ENCODE assay signal across 7 mouse cellular contexts in the genomic region with DNA sequence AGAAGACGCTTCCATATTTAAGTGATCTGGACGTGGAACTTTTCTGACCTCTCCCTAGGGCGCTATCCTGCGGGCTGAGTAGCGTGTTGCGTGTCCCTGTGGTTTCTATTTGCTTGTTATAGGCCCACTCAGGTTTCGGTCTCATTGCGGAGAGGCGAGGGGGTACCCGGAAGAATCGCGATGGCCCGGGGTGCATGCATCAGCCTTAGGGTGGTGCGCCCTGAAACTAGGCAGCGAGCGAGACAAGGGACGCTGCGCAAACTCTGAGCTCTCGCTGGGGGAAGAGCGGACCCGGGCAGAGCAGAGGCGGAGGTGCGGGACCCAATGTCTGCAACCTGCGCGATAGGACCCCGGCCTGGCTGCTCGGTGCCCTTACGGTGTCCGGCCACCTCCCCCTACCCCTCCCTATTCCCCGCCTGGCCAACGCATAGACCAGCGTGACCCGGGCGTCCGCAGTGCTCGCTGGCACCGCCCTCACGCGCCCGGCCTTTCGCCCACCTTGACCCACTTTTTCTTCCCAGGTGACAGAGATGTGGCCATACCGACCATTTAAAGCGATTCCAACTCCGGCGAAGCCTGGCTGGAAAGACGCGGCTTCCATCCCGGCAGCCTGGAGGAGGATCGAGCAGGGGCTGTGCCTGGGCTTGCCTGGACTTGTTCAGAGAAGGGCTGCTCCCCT. TPM values are rescaled to one million over a fixed set of nuclear protein-coding genes. Genes with fewer than 3 reads are reported as not detected.
DNase-seq lines count a peak whose midpoint lies in the region; ATAC-seq and TF ChIP-seq lines count a peak whose summit lies in the region.

No protein-coding gene starts in this region.

- no peaks in the 10 kb centered on the region for H3K9me3 ChIP-seq in ES-E14 (ENCODE audit: control insufficient read depth, insufficient read depth, low read depth, low read length)
- H3K9me3 ChIP-seq in forebrain, embryonic 14.5 days (replicated peaks; ENCODE audit: control insufficient read depth, low read length), result no peaks in the 10 kb centered on the region
- H3K9me3 ChIP-seq in kidney, embryonic 14.5 days (ENCODE audit: control insufficient read depth, low read length), result no peaks in the 10 kb centered on the region
- no peaks in the 10 kb centered on the region for H3K9me3 ChIP-seq in midbrain, embryonic 10.5 days (replicated peaks)

- peak overlapping the region; percentile 59 for H3K4me2 ChIP-seq in forebrain, embryonic 14.5 days (ENCODE audit: low read length)
- H3K4me2 ChIP-seq in kidney, embryonic 14.5 days (replicated peaks; ENCODE audit: low read depth, low read length), result peak overlapping the region; percentile 88

- peaks cover 34% of the 10 kb centered on the region for H3K27me3 ChIP-seq in forebrain, embryonic 14.5 days (replicated peaks; ENCODE audit: control insufficient read depth, insufficient read depth, low read length)
- H3K27me3 ChIP-seq in kidney, embryonic 14.5 days (ENCODE audit: control insufficient read depth, insufficient read depth, low read length), result peaks cover 19% of the 10 kb centered on the region
- peaks cover 77% of the 10 kb centered on the region for H3K27me3 ChIP-seq in midbrain, embryonic 10.5 days (ENCODE audit: low read depth, poor library complexity, severe bottlenecking)

- peaks cover 26% of the 10 kb centered on the region for H3K36me3 ChIP-seq in ES-E14 (ENCODE audit: control insufficient read depth, insufficient read depth, low read length, poor library complexity, severe bottlenecking)
- H3K36me3 ChIP-seq in forebrain, embryonic 14.5 days (ENCODE audit: control insufficient read depth, insufficient read depth, low read length), result no peaks in the 10 kb centered on the region
- no peaks in the 10 kb centered on the region for H3K36me3 ChIP-seq in kidney, embryonic 14.5 days (ENCODE audit: control insufficient read depth, insufficient read depth, low read length)
- H3K36me3 ChIP-seq in midbrain, embryonic 10.5 days, result no peaks in the 10 kb centered on the region

- ATAC-seq in forebrain, embryonic 14.5 days, result 0 out of 2 replicates have a peak, but pooled peaks have one; percentile 20
- peak; percentile 69 for ATAC-seq in kidney, embryonic 14.5 days (ENCODE audit: low FRiP score, low TSS enrichment)

- peak; percentile 24 to 33 for DNase-seq in B cell, adult 2 months
- no peak for DNase-seq in ES-E14 (ENCODE audit: low read depth, low spot score)
- peak; percentile 24 for DNase-seq in forebrain, embryonic 14.5 days (ENCODE audit: low spot score)
- DNase-seq in midbrain, embryonic 10.5 days (ENCODE audit: low spot score), result peak; percentile 59
- no peak for DNase-seq in T-cell, adult 2 months (ENCODE audit: low spot score)
- no peak for DNase-seq in urinary bladder, postnatal 10 days (ENCODE audit: low spot score)

- in situ Hi-C loops in ES-E14 (cut with MboI; ENCODE audit: low sequenced_read_pairs in 2 of 2, unreplicated experiment in 2 of 2), result no loop called here

- WGBS in forebrain, embryonic 14.5 days, result under 1% methylated on average over 41 of the region's 49 CpGs
- WGBS in kidney, embryonic 14.5 days, result under 1% methylated on average over 49 of the region's 49 CpGs
- WGBS in midbrain, embryonic 10.5 days, result under 1% methylated on average over 48 of the region's 49 CpGs

- peak overlapping the region; percentile 79 for H3K27ac ChIP-seq in ES-E14 (ENCODE audit: insufficient read depth, low read depth, low read length, poor library complexity, severe bottlenecking)
- H3K27ac ChIP-seq in forebrain, embryonic 14.5 days (ENCODE audit: low read depth, low read length), result no peak overlapping the region
- no peak overlapping the region for H3K27ac ChIP-seq in kidney, embryonic 14.5 days (ENCODE audit: low read depth, low read length)
- peak overlapping the region; percentile 74 for H3K27ac ChIP-seq in midbrain, embryonic 10.5 days (replicated peaks)

- peaks cover 4 to 18% of the 10 kb centered on the region in 2 experiments; a peak in 1 of 4 replicates for H3K4me1 ChIP-seq in ES-E14 (ENCODE audit: control insufficient read depth in 2 of 2, insufficient read depth in 2 of 2, low read length in 2 of 2, poor library complexity in 1 of 2)
- peaks cover 14% of the 10 kb centered on the region for H3K4me1 ChIP-seq in forebrain, embryonic 14.5 days (ENCODE audit: control insufficient read depth, insufficient read depth, low read length)
- H3K4me1 ChIP-seq in kidney, embryonic 14.5 days (ENCODE audit: control insufficient read depth, insufficient read depth, low read length), result peaks cover 3% of the 10 kb centered on the region; the same call in 1 of the 2 replicates
- peaks cover 32% of the 10 kb centered on the region for H3K4me1 ChIP-seq in midbrain, embryonic 10.5 days

- H3K9ac ChIP-seq in ES-E14 (ENCODE audit: insufficient read depth, low read depth, low read length, poor library complexity, severe bottlenecking), result peak overlapping the region; percentile 95
- H3K9ac ChIP-seq in forebrain, embryonic 14.5 days (ENCODE audit: low read length), result peak overlapping the region; percentile 50
- H3K9ac ChIP-seq in kidney, embryonic 14.5 days (ENCODE audit: low read depth, low read length), result peak overlapping the region; percentile 53

- H3K4me3 ChIP-seq in ES-E14 (ENCODE audit: insufficient read depth in 1 of 2, low read depth in 1 of 2, low read length in 2 of 2, poor library complexity in 1 of 2, severe bottlenecking in 1 of 2), result peak overlapping the region; percentile 71 to 81
- H3K4me3 ChIP-seq in forebrain, embryonic 14.5 days (ENCODE audit: low read depth, low read length), result peak overlapping the region; percentile 39
- H3K4me3 ChIP-seq in kidney, embryonic 14.5 days (ENCODE audit: low read length), result peak overlapping the region; percentile 55
- peak overlapping the region; percentile 60 for H3K4me3 ChIP-seq in midbrain, embryonic 10.5 days

TF ChIP-seq in ES-E14, 5 proteins besides CTCF, POLR2A, EP300 and RAD21:
- no peak for TF ChIP-seq MAFK (IDR thresholded peaks at IDR 0.05; ENCODE audit: insufficient read depth, low read depth, low read length)
- TF ChIP-seq ZNF384 (IDR thresholded peaks at IDR 0.05; ENCODE audit: low read depth, low read length), result no peak
- no peak; the same call in 1 of the 2 replicates for TF ChIP-seq HCFC1 (IDR thresholded peaks at IDR 0.05; ENCODE audit: borderline replicate concordance, insufficient read depth, low read length)
- TF ChIP-seq CHD2 (IDR thresholded peaks at IDR 0.05; ENCODE audit: low read depth, low read length), result no peak
- TF ChIP-seq ZC3H11A (IDR thresholded peaks at IDR 0.05; ENCODE audit: borderline replicate concordance, low read depth, low read length), result no peak

RNA-seq across cellular contexts. Expression of gene Gpr157, which starts 38.5 kb away (rescaled TPM):
- 0.58 and 0.71 TPM in 2 replicates for total RNA-seq in ES-E14 (2012; rRNA removed)
- polyA plus RNA-seq in forebrain, embryonic 14.5 days (2014; fragmentation: Nextera tagmentation; extraction: Ambion mirVana), result 0.05 and 0.06 TPM in 2 replicates
- polyA plus RNA-seq in kidney, embryonic 14.5 days (2014; fragmentation: Nextera tagmentation; extraction: Ambion mirVana), result 0.20 and 0.24 TPM in 2 replicates
- polyA plus RNA-seq in midbrain, embryonic 10.5 days (2016; fragmentation: Nextera tagmentation; extraction: Ambion mirVana), result 0.60 and 0.62 TPM in 2 replicates

RNA-seq across cellular contexts. Expression of gene H6pd, which starts 39.8 kb away (rescaled TPM):
- 17.6 and 19.0 TPM in 2 replicates for total RNA-seq in ES-E14 (2012; rRNA removed)
- 1.5 and 1.8 TPM in 2 replicates for polyA plus RNA-seq in forebrain, embryonic 14.5 days (2014; fragmentation: Nextera tagmentation; extraction: Ambion mirVana)
- polyA plus RNA-seq in kidney, embryonic 14.5 days (2014; fragmentation: Nextera tagmentation; extraction: Ambion mirVana), result 6.8 and 10.7 TPM in 2 replicates
- polyA plus RNA-seq in midbrain, embryonic 10.5 days (2016; fragmentation: Nextera tagmentation; extraction: Ambion mirVana), result 3.7 and 4.0 TPM in 2 replicates

Comparison
In these comparisons a context has a peak if more than half of its experiments do, and no peak if none do; other contexts are left out.
1. DNase-seq: peak in B cell, adult 2 months (2 of 2), forebrain, embryonic 14.5 days (single experiment) and midbrain, embryonic 10.5 days (single experiment); none in ES-E14 (single experiment), T-cell, adult 2 months (single experiment) and urinary bladder, postnatal 10 days (single experiment).
2. H3K27ac ChIP-seq: peak in ES-E14 (single experiment) and midbrain, embryonic 10.5 days (single experiment); none in forebrain, embryonic 14.5 days (single experiment) and kidney, embryonic 14.5 days (single experiment).
3. Peak in every context shown above with its lines, with median percentiles within 50 percentile points of each other: H3K4me3 ChIP-seq and H3K9ac ChIP-seq.